Mouse (Mus musculus) kidney, postnatal 14 days (tissue): ENCODE data around the gene Syngr2.

Source experiments
- DNase-seq: peaks from one replicate; pipeline ENCODE4 v3.0.0; 2022; ENCODE audit warnings: mixed read lengths

The Syngr2 gene

GRCm38 (mm10) chr11:117809407-117810311 is at the start of gene Syngr2, which contains the start of gene Gm20708:
TSS of gene Syngr2 (plus strand) at chr11:117809668.
TSS of gene Gm20708 (plus strand) at chr11:117809668.
- DNase-seq: peak; percentile 89

GRCm38 (mm10) chr11:117760374-117761119 is 48.9 kb upstream of the Syngr2 start:
- DNase-seq: peak; percentile 59

- no peak for DNase-seq
Observed at GRCm38 (mm10) chr11:117761801-117762200, 47.7 kb upstream of the Syngr2 start.

- DNase-seq: no peak
Observed at GRCm38 (mm10) chr11:117762246-117762645, 47.2 kb upstream of the Syngr2 start.

- no peak for DNase-seq
Observed at GRCm38 (mm10) chr11:117764319-117764718, 45.1 kb upstream of the Syngr2 start.

- DNase-seq: no peak
Observed at GRCm38 (mm10) chr11:117765361-117765760, 44.1 kb upstream of the Syngr2 start.

- no peak for DNase-seq
Observed at GRCm38 (mm10) chr11:117766275-117766674, 43.2 kb upstream of the Syngr2 start.

- DNase-seq: peak; percentile 48
Observed at GRCm38 (mm10) chr11:117768725-117769682, 40.5 kb upstream of the Syngr2 start.

- DNase-seq: no peak
Observed at GRCm38 (mm10) chr11:117769683-117770047, 39.8 kb upstream of the Syngr2 start.

GRCm38 (mm10) chr11:117770407-117770806 is 39.1 kb upstream of the Syngr2 start:
- DNase-seq: no peak

- no peak for DNase-seq
Observed at GRCm38 (mm10) chr11:117772352-117772751, 37.1 kb upstream of the Syngr2 start.

GRCm38 (mm10) chr11:117774925-117775324 is 34.5 kb upstream of the Syngr2 start:
- DNase-seq: no peak

- DNase-seq: no peak
Observed at GRCm38 (mm10) chr11:117775540-117775939, 33.9 kb upstream of the Syngr2 start.

- DNase-seq: no peak
Observed at GRCm38 (mm10) chr11:117776085-117776792, 33.2 kb upstream of the Syngr2 start.

- DNase-seq: no peak
Observed at GRCm38 (mm10) chr11:117777111-117777510, 32.4 kb upstream of the Syngr2 start.

- peak; percentile 60 for DNase-seq
Observed at GRCm38 (mm10) chr11:117778031-117778430, 31.4 kb upstream of the Syngr2 start.

GRCm38 (mm10) chr11:117778851-117779433 is 30.5 kb upstream of the Syngr2 start:
- peak; percentile 61 for DNase-seq

GRCm38 (mm10) chr11:117779434-117780198 is 29.9 kb upstream of the Syngr2 start:
- DNase-seq: peak; percentile 89

- DNase-seq: no peak
Observed at GRCm38 (mm10) chr11:117780199-117780515, 29.3 kb upstream of the Syngr2 start.

- DNase-seq: peak; percentile 95
Observed at GRCm38 (mm10) chr11:117780582-117781111, 28.8 kb upstream of the Syngr2 start.
